Mouse (Mus musculus): ENCODE measurements around the gene Golt1b. TPM values are rescaled to one million over a fixed set of nuclear protein-coding genes. Genes with fewer than 3 reads are reported as not detected.
"Not testable (repeated sequence)": the region's sequence is repeated elsewhere in the genome, so short reads cannot be mapped to it uniquely, and the experiment has no call there.

The Golt1b gene
- 77.2 and 83.9 TPM in 2 replicates for polyA plus RNA-seq (2015; fragmentation: Nextera tagmentation; extraction: Ambion mirVana)

DNA sequence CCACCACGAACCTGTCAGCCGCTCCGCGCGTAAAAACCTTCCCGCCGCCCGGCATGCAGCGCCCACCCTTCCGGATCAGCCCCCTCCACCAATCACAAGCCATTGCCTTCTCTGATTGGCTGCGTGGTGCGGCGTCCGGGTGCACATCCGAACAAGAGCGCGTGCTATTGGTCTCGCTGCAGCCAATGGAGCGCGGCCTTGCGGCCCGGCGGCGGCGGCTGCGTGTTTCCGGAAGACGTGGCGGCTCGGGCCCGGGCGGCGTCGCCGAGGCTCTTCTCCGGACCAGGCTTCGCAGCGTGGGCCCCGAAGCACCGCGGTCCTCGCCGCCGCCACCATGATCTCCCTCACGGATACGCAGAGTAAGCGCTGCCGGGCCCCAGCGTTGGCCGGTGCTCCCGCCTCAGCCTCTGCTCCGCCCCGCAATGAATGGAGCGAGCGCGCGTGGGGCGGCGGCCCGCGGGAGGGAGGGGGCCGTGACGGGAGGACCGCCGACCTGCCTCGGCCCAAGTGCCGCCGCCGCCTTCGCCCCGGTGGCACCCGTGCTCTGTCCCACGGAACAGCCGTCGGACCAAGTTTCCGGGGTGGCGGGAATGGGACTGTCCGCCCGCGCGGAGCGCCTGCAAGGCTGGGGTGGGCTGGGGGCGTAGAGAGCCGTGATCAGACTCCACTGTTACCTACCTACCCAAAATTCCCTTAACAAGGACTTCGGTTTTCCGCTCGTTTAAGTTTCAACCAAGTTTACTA is at the start of gene Golt1b, which contains the start of gene Recql:
Gene Golt1b, plus strand, starts transcription at position 211 of the 744 bp plus-strand sequence.
Gene Recql, minus strand, starts transcription at position 77 of the 744 bp plus-strand sequence.
- Histone ChIP-seq H3K4me3 (peak within 1 kb of the TSS; percentile 95), H3K4me1 (peaks cover 24% of the 10 kb centered on the region), H3K27ac (peak within 1 kb of the TSS; percentile 64), H3K27me3 (replicated peaks) (no peaks in the 10 kb centered on the region), H3K36me3 (replicated peaks) (no peaks in the 10 kb centered on the region), H3K4me2 (peak within 1 kb of the TSS; percentile 63), H3K9me3 (no peaks in the 10 kb centered on the region), H3K9ac (peak within 1 kb of the TSS; percentile 84)
- peak; percentile 100 for ATAC-seq (replicated peaks)
- WGBS = under 1% methylated on average over 78 of the region's 87 CpGs

- no peak overlapping the region for H3K27ac ChIP-seq
- no peak overlapping the region for H3K4me3 ChIP-seq
- H3K4me2 ChIP-seq = no peak overlapping the region
- no peaks in the 10 kb centered on the region for H3K36me3 ChIP-seq (replicated peaks)
- H3K27me3 ChIP-seq (replicated peaks) = no peaks in the 10 kb centered on the region
- no peak overlapping the region for H3K9ac ChIP-seq
- H3K4me1 ChIP-seq = no peaks in the 10 kb centered on the region
- 71% methylated on average over 2 of the region's 2 CpGs for WGBS
- H3K9me3 ChIP-seq = no peaks in the 10 kb centered on the region
- ATAC-seq (replicated peaks) = no peak
Measured at GRCm38 (mm10) chr6:142338961-142339360, 48.1 kb upstream of the Golt1b start.

- ATAC-seq (replicated peaks) = no peak
- no peaks in the 10 kb centered on the region for H3K36me3 ChIP-seq (replicated peaks)
Measured at GRCm38 (mm10) chr6:142339576-142339975, 47.4 kb upstream of the Golt1b start.

GRCm38 (mm10) chr6:142343561-142343960 is 43.5 kb upstream of the Golt1b start:
- H3K36me3 ChIP-seq (replicated peaks) = 0 out of 2 replicates have a peak, but pooled peaks cover 1% of the 10 kb centered on the region
- H3K27me3 ChIP-seq (replicated peaks) = no peaks in the 10 kb centered on the region
- no peak overlapping the region for H3K4me2 ChIP-seq
- no peak overlapping the region for H3K9ac ChIP-seq
- no peak for ATAC-seq (replicated peaks)
- H3K9me3 ChIP-seq = no peaks in the 10 kb centered on the region
- H3K27ac ChIP-seq = no peak overlapping the region
- 74% methylated on average over 2 of the region's 2 CpGs for WGBS
- H3K4me3 ChIP-seq = no peak overlapping the region
- H3K4me1 ChIP-seq = peaks cover 13% of the 10 kb centered on the region

More at GRCm38 (mm10) chr6:142339576-142339975, 47.4 kb upstream of the Golt1b start:
- H3K4me1 ChIP-seq = no peaks in the 10 kb centered on the region
- H3K4me3 ChIP-seq = no peak overlapping the region
- no peaks in the 10 kb centered on the region for H3K9me3 ChIP-seq
- no peak overlapping the region for H3K4me2 ChIP-seq
- no peak overlapping the region for H3K9ac ChIP-seq
- WGBS = 42% methylated on average over 2 of the region's 2 CpGs
- no peak overlapping the region for H3K27ac ChIP-seq
- H3K27me3 ChIP-seq (replicated peaks) = no peaks in the 10 kb centered on the region

DNA sequence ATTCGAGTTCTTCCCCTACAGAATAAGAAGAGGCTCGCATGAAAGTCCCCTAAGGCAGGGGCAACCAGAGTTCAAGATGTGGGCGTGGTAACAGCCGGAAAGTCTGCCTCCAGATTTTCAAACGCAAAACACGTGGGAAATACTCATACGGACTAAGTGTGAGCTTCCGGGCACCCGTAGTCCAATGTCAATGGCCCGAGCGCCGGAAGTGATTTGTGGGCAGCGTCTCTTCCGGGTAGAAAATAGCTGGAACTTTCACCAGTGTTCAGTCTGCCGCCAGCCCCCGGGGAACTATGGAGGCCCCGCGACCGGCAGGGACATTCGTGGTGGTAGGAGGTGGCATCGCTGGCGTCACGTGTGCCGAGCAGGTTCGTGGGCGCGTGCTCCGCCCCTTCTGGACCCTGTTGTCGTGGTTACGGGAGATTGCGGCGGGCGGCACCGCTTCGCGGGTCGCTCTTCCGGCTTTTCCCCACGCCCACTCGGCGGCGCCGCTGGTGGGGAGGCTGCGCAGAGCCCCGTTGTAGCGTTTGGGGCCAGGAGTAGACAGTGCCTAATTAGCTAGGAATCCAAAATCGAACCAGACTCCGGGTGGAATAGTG is 41.5 kb upstream of the Golt1b start, which contains the start of gene Pyroxd1:
Gene Pyroxd1, plus strand, starts transcription at position 215 of the 599 bp plus-strand sequence.
- peak within 1 kb of the TSS; percentile 63 for H3K9ac ChIP-seq
- peak within 1 kb of the TSS; percentile 86 for H3K27ac ChIP-seq
- WGBS = under 1% methylated on average over 48 of the region's 48 CpGs
- 0 out of 2 replicates have a peak, but pooled peaks cover 10% of the 10 kb centered on the region for H3K36me3 ChIP-seq (replicated peaks)
- H3K27me3 ChIP-seq (replicated peaks) = no peaks in the 10 kb centered on the region
- H3K4me1 ChIP-seq = peaks cover 13% of the 10 kb centered on the region
- peak; percentile 95 for ATAC-seq (replicated peaks)
- H3K4me2 ChIP-seq = peak within 1 kb of the TSS; percentile 60
- H3K4me3 ChIP-seq = peak within 1 kb of the TSS; percentile 87
- no peaks in the 10 kb centered on the region for H3K9me3 ChIP-seq

- Histone ChIP-seq H3K4me2 (peak overlapping the region; percentile 60), H3K4me3 (peak overlapping the region; percentile 87), H3K9me3 (no peaks in the 10 kb centered on the region), H3K27ac (no peak overlapping the region; the same call in 1 of the 2 replicates), H3K4me1 (peaks cover 13% of the 10 kb centered on the region), H3K36me3 (replicated peaks) (peaks cover 16% of the 10 kb centered on the region), H3K9ac (peak overlapping the region; percentile 63), H3K27me3 (replicated peaks) (no peaks in the 10 kb centered on the region)
- 61% methylated on average over 12 of the region's 12 CpGs for WGBS
- ATAC-seq (replicated peaks) = no peak
Measured at GRCm38 (mm10) chr6:142346181-142347110, 40.6 kb upstream of the Golt1b start.

DNA sequence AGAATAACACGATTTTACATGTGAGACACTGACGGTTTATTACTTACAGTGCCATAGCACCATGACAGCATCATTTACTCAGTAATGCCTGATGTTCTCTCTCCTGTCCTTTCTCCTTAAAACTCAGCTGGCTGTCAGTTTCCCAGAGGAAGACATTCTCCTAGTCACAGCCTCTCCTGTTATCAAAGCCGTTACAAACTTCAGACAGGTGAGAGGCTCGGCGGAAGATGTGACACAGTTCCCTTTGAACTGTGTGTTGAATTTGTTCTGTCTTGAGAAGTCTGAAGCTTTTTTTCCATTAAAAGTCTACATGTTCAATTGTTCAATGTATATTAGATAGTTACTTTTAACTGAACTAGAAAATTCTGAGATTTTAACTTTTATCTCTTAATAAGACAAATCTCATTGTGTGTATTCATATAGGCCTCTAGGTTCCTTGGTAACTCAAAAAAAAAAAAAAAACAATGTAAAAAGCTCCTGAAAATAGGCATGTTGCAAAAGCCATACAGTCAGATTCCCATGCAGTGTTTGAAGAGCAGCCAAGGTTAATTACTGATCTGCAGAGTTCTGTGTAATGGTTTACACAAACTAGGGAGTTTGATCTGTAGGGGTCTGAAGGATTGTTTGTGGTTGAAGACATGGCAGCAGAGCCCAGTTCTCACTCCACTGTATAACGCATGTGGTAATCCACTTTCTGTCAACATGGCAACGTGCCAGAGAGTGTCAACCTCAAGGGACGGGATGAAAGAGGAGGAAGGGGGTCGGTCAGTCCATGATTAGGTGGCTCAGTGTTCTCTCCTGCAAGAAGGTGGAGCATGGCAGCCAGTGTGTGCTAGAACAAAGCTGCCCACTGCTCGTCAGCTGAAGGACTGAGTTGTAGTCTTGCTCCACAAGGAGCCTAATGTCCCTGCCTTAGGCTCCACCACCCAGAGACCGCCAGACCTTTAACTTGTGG is 39.3 kb upstream of the Golt1b start:
- Histone ChIP-seq H3K4me1 (peaks cover 13% of the 10 kb centered on the region), H3K4me2 (no peak overlapping the region), H3K27ac (no peak overlapping the region), H3K36me3 (replicated peaks) (peaks cover 26% of the 10 kb centered on the region), H3K4me3 (no peak overlapping the region), H3K27me3 (replicated peaks) (no peaks in the 10 kb centered on the region), H3K9me3 (no peaks in the 10 kb centered on the region), H3K9ac (no peak overlapping the region)
- 80% methylated on average over 11 of the region's 11 CpGs for WGBS
- ATAC-seq (replicated peaks) = no peak

DNA sequence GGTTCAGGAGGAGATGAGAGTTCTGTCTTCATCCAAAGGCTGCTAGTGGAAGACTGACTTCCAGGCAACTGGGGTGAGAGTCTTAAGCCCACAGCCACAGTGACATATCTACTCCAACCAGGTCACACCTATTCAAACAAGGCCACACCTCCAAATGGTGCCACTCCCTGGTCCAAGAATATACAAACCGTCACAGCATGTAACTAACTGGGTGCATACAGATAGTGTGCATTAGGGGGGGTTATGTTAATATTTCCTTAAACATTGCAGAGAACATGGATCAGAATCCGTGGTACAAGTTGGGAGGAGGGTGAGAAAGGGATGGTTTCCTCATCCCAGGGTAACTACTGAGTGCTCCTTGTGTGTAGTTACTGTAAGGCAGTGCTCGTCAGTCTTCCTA is 34.9 kb upstream of the Golt1b start:
- not testable (repeated sequence) for H3K27ac ChIP-seq; H3K27me3 ChIP-seq (replicated peaks); H3K4me1 ChIP-seq; ATAC-seq (replicated peaks); H3K9me3 ChIP-seq; H3K4me2 ChIP-seq; H3K9ac ChIP-seq; H3K4me3 ChIP-seq
- 95% methylated on average over 3 of the region's 3 CpGs for WGBS
- H3K36me3 ChIP-seq (replicated peaks) = peaks cover 32% of the 10 kb centered on the region

GRCm38 (mm10) chr6:142357106-142357505 is 29.9 kb upstream of the Golt1b start:
- Histone ChIP-seq H3K4me3 (no peak overlapping the region), H3K36me3 (replicated peaks) (peaks cover 36% of the 10 kb centered on the region), H3K9ac (no peak overlapping the region), H3K27ac (no peak overlapping the region), H3K4me2 (no peak overlapping the region), H3K27me3 (replicated peaks) (no peaks in the 10 kb centered on the region), H3K9me3 (no peaks in the 10 kb centered on the region), H3K4me1 (no peaks in the 10 kb centered on the region)
- WGBS = 84% methylated on average over 7 of the region's 7 CpGs
- ATAC-seq (replicated peaks) = no peak

- Histone ChIP-seq H3K4me1 (no peaks in the 10 kb centered on the region), H3K9ac (no peak overlapping the region), H3K27me3 (replicated peaks) (no peaks in the 10 kb centered on the region), H3K4me2 (no peak overlapping the region), H3K27ac (no peak overlapping the region), H3K9me3 (no peaks in the 10 kb centered on the region), H3K4me3 (no peak overlapping the region), H3K36me3 (replicated peaks) (peaks cover 46% of the 10 kb centered on the region)
- 91% methylated on average over 6 of the region's 6 CpGs for WGBS
- no peak for ATAC-seq (replicated peaks)
Measured at GRCm38 (mm10) chr6:142362036-142362435, 25.0 kb upstream of the Golt1b start.

- ATAC-seq (replicated peaks) = peak; percentile 48; the same call in 1 of the 2 replicates
- Histone ChIP-seq H3K4me2 (no peak overlapping the region), H3K9me3 (no peaks in the 10 kb centered on the region), H3K27me3 (replicated peaks) (no peaks in the 10 kb centered on the region), H3K4me1 (no peaks in the 10 kb centered on the region), H3K9ac (no peak overlapping the region), H3K27ac (no peak overlapping the region), H3K4me3 (no peak overlapping the region), H3K36me3 (replicated peaks) (peaks cover 50% of the 10 kb centered on the region)
- WGBS = 68% methylated on average over 9 of the region's 9 CpGs
Measured at GRCm38 (mm10) chr6:142363019-142363576, 23.9 kb upstream of the Golt1b start.

Measured in midbrain, embryonic 15.5 days (tissue).